Mouse (Mus musculus) kidney, postnatal 0 days (tissue): ENCODE measurements around the gene Actr1b. TPM values are rescaled to one million over a fixed set of nuclear protein-coding genes. Genes with fewer than 3 reads are reported as not detected.
"Not testable (repeated sequence)": the region's sequence is repeated elsewhere in the genome, so short reads cannot be mapped to it uniquely, and the experiment has no call there.

ENCODE experiments used
- ATAC-seq: fragments of 200-750 bp; cut with Nextera tagmentation; replicated peaks from 2 replicates; pipeline ENCODE4 v1.8.0; 2017; ENCODE audit warnings: low read depth, moderate number of reproducible peaks, moderate TSS enrichment, moderate library complexity; ENCODE audit not compliant: low FRiP score
- DNase-seq: peaks from one replicate; pipeline ENCODE4 v3.0.0-alpha.2; 2016; ENCODE audit warnings: low spot score
- H3K27ac ChIP-seq: fragments of 300-500 bp; sonication (generic); 2 replicates; pipeline ENCODE4 v1.5.1; 2014; ENCODE audit warnings: mild to moderate bottlenecking
- H3K27me3 ChIP-seq: fragments of 300-500 bp; sonication (generic); 2 replicates; pipeline ENCODE4 v1.6.1; 2014; ENCODE audit warnings: low read length, mixed read lengths; ENCODE audit not compliant: insufficient read depth
- H3K36me3 ChIP-seq: fragments of 300-500 bp; sonication (generic); 2 replicates; pipeline ENCODE4 v1.6.1; 2014; ENCODE audit warnings: low read length, mixed read lengths; ENCODE audit not compliant: insufficient read depth
- H3K4me1 ChIP-seq: fragments of 300-500 bp; sonication (generic); replicated peaks from 2 replicates; pipeline ENCODE4 v1.6.1; 2014; ENCODE audit warnings: antibody characterized with exemption, low read length, mixed read lengths; ENCODE audit not compliant: insufficient read depth
- H3K4me2 ChIP-seq: fragments of 300-500 bp; sonication (generic); 2 replicates; pipeline ENCODE4 v1.6.1; 2014; ENCODE audit warnings: mild to moderate bottlenecking, low read length, moderate library complexity, mixed read lengths
- H3K4me3 ChIP-seq: fragments of 300-500 bp; sonication (generic); replicated peaks from 2 replicates; pipeline ENCODE4 v1.5.1; 2014; ENCODE audit warnings: low read depth, low read length
- H3K9ac ChIP-seq: fragments of 300-500 bp; sonication (generic); 2 replicates; pipeline ENCODE4 v1.6.1; 2014; ENCODE audit warnings: low read depth, low read length
- H3K9me3 ChIP-seq: fragments of 300-500 bp; sonication (generic); replicated peaks from 2 replicates; pipeline ENCODE4 v1.6.1; 2016; ENCODE audit warnings: low read length, inconsistent platforms, mixed read lengths
- CTCF ChIP-seq: IDR thresholded peaks from 2 replicates; pipeline ENCODE4 v1.5.1; 2016; ENCODE audit warnings: antibody characterized with exemption, low read depth, mild to moderate bottlenecking, moderate library complexity
- WGBS: fragments of 180-500 bp; shearing (Covaris S2); extraction: QIAGEN DNeasy Blood & Tissue Kit; methylation state at CpG from one replicate; pipeline ENCODE4 v1.1.7; 2014; 5-methylcytosine and 5-hydroxymethylcytosine counted together
- polyA plus RNA-seq: library from polyadenylated mRNA; unstranded; fragments of >200 nt; fragmentation: Nextera tagmentation; extraction: Ambion mirVana; gene quantifications from 2 replicates; pipeline ENCODE4 v1.2.1, GENCODE M21; 2015

Gene Actr1b
- polyA plus RNA-seq, 1 experiment from 2014 or later: 77.8 TPM

- H3K27ac ChIP-seq: no peak overlapping the region
- H3K9ac ChIP-seq: no peak overlapping the region
- H3K9me3 ChIP-seq: no peaks in the 10 kb centered on the region
- no peaks in the 10 kb centered on the region; the same call in 1 of the 2 replicates for H3K4me1 ChIP-seq
- WGBS: 77% methylated on average over 7 of the region's 7 CpGs
- no peak for TF ChIP-seq CTCF
- DNase-seq (no peak), ATAC-seq (no peak)
- H3K4me3 ChIP-seq: no peak overlapping the region
- no peaks in the 10 kb centered on the region for H3K36me3 ChIP-seq
- H3K4me2 ChIP-seq: no peak overlapping the region
- no peaks in the 10 kb centered on the region for H3K27me3 ChIP-seq
Observed at GRCm38 (mm10) chr1:36680893-36681292, 33.3 kb downstream of the Actr1b start.

GRCm38 (mm10) chr1:36674936-36675335 is 39.3 kb downstream of the Actr1b start:
- no peak for ATAC-seq

DNA sequence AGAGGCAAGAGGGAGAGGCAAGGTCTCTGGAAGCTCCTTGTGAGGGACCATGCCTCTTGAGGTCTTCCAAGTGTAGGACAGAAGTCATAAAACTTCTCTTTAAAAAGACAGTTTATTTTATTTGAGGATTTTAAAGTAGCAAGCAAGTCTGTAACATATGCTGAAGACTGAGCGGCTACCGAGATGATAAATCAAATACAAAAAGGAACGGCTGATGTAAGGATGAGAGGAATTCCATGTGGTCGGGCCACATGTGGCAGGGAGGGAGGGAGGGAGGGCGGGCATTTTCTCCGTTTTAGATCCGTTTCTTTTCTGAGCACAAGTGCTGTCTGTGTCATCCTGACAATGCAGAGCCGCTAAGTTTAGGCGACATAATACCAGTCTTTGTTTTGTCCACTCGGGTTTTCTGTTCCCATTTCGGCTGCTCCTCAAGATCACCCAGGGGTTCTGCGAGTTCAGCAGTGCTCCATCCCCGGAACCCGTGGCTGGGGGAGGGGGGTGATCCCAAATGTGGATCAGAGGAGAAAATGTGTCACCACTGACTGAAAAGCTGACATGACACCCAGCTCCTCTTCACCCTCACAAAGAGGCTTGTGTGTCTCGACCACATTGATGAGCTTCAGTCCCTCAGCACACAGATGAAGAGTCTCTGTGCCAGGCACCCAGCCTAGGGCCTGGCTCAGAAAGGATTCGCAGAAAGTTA is 41.4 kb downstream of the Actr1b start:
- H3K4me3 ChIP-seq: no peak overlapping the region
- 49% methylated on average over 16 of the region's 16 CpGs for WGBS
- H3K4me2 ChIP-seq: no peak overlapping the region
- no peak overlapping the region for H3K27ac ChIP-seq
- no peak overlapping the region for H3K9ac ChIP-seq
- 0 out of 2 replicates have a peak, but pooled peaks have one; percentile 36 for ATAC-seq
- peak; percentile 68 for DNase-seq
- no peaks in the 10 kb centered on the region for H3K4me1 ChIP-seq
- no peaks in the 10 kb centered on the region for H3K27me3 ChIP-seq
- TF ChIP-seq CTCF: no peak
- H3K9me3 ChIP-seq: no peaks in the 10 kb centered on the region
- no peaks in the 10 kb centered on the region for H3K36me3 ChIP-seq

More at GRCm38 (mm10) chr1:36674936-36675335, 39.3 kb downstream of the Actr1b start:
- Histone ChIP-seq H3K4me2 (no peak overlapping the region), H3K9ac (no peak overlapping the region), H3K36me3 (no peaks in the 10 kb centered on the region), H3K9me3 (no peaks in the 10 kb centered on the region), H3K27ac (no peak overlapping the region), H3K4me3 (no peak overlapping the region), H3K27me3 (no peaks in the 10 kb centered on the region), H3K4me1 (no peaks in the 10 kb centered on the region)
- DNase-seq: peak; percentile 73
- WGBS: 2% methylated on average over 3 of the region's 3 CpGs
- TF ChIP-seq CTCF: no peak

- no peak for DNase-seq
- no peak for ATAC-seq
- Histone ChIP-seq H3K27ac (no peak overlapping the region), H3K4me3 (no peak overlapping the region), H3K4me1 (no peaks in the 10 kb centered on the region), H3K9ac (no peak overlapping the region), H3K4me2 (no peak overlapping the region), H3K27me3 (no peaks in the 10 kb centered on the region), H3K36me3 (no peaks in the 10 kb centered on the region), H3K9me3 (no peaks in the 10 kb centered on the region)
- 92% methylated on average over 10 of the region's 10 CpGs for WGBS
- no peak for TF ChIP-seq CTCF
Observed at GRCm38 (mm10) chr1:36671260-36671659, 43.0 kb downstream of the Actr1b start.

- WGBS: 42% methylated on average over 4 of the region's 4 CpGs
- TF ChIP-seq CTCF: no peak
Observed at GRCm38 (mm10) chr1:36670256-36670655, 44.0 kb downstream of the Actr1b start.

GRCm38 (mm10) chr1:36668007-36668406 is 46.2 kb downstream of the Actr1b start:
- not testable (repeated sequence) for H3K9ac ChIP-seq, H3K4me2 ChIP-seq, H3K36me3 ChIP-seq, H3K9me3 ChIP-seq, ATAC-seq, H3K27me3 ChIP-seq, H3K4me3 ChIP-seq, H3K27ac ChIP-seq, DNase-seq
- WGBS: 50% methylated on average over 4 of the region's 4 CpGs
- H3K4me1 ChIP-seq: peaks cover 11% of the 10 kb centered on the region; the same call in 1 of the 2 replicates

More at GRCm38 (mm10) chr1:36670256-36670655, 44.0 kb downstream of the Actr1b start:
- Histone ChIP-seq H3K9me3 (no peaks in the 10 kb centered on the region), H3K4me2 (no peak overlapping the region), H3K36me3 (no peaks in the 10 kb centered on the region), H3K9ac (no peak overlapping the region), H3K27ac (no peak overlapping the region), H3K4me3 (no peak overlapping the region), H3K4me1 (peaks cover 9% of the 10 kb centered on the region; the same call in 1 of the 2 replicates), H3K27me3 (no peaks in the 10 kb centered on the region)
- DNase-seq (peak; percentile 47), ATAC-seq (no peak)

DNA sequence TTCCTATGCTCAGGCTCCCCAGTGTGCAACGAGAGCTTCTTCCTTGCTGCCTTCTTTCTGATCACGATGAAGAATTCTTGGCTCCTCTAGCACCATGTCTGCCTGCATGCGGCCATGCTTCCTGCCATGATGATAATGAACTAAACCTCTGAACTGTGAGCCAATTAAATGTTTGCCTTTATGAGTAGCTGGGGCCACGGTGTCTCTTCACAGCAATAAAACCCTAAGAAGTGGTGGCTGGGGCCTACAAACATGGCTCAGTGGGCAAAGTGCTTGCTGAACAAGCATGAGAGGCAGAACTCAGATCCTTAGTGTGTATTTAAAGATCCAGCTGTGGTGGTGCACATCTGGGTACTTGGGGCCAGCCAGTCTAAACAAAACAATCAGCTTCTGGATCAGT is 48.3 kb downstream of the Actr1b start:
- Histone ChIP-seq H3K36me3 (no peaks in the 10 kb centered on the region), H3K9me3 (no peaks in the 10 kb centered on the region), H3K4me3 (no peak overlapping the region), H3K9ac (no peak overlapping the region), H3K27me3 (no peaks in the 10 kb centered on the region), H3K4me1 (peaks cover 11% of the 10 kb centered on the region; the same call in 1 of the 2 replicates), H3K27ac (peak overlapping the region; percentile 75), H3K4me2 (no peak overlapping the region)
- no peak for DNase-seq
- no peak for ATAC-seq
- TF ChIP-seq CTCF: no peak
- 25% methylated on average over 4 of the region's 4 CpGs for WGBS
